Mouse (Mus musculus): Measurements from ENCODE around the gene Gm5105.

The Gm5105 gene

GRCm38 (mm10) chr3:138067288-138067687 lies at the start of gene Gm5105:
Gene Gm5105 (minus strand): TSS chr3:138067388.
- DNase-seq (ENCODE audit: low spot score): no peak

GRCm38 (mm10) chr3:138116871-138117270 lies 49.7 kb upstream of the Gm5105 start:
- no peak for DNase-seq (ENCODE audit: low spot score)

DNA sequence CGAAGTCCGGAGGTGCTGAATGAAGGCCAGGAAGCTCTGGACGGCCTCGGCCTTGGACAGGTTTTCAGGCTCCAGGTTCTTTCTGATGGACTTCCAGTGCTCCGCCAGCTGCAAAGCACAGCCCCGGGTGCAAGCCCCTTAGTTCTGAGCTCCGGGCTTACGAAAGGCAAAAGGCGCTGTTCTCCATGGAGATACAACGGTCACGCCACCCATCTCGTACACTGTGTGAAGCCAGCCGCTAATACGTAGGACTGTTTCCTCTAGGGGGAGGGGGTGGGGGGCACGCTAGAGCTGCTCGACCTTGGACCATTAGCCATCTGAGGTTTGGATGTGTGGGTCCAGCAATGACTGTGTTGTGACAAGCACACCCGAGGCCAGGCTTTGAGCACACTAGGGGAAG lies 46.9 kb upstream of the Gm5105 start:
- DNase-seq (ENCODE audit: low spot score): peak; percentile 52

GRCm38 (mm10) chr3:138110910-138111782 lies 44.0 kb upstream of the Gm5105 start:
- DNase-seq (ENCODE audit: low spot score): no peak

GRCm38 (mm10) chr3:138106887-138107286 lies 39.7 kb upstream of the Gm5105 start:
- DNase-seq (ENCODE audit: low spot score): no peak

GRCm38 (mm10) chr3:138105056-138105455 lies 37.9 kb upstream of the Gm5105 start:
- no peak for DNase-seq (ENCODE audit: low spot score)

DNA sequence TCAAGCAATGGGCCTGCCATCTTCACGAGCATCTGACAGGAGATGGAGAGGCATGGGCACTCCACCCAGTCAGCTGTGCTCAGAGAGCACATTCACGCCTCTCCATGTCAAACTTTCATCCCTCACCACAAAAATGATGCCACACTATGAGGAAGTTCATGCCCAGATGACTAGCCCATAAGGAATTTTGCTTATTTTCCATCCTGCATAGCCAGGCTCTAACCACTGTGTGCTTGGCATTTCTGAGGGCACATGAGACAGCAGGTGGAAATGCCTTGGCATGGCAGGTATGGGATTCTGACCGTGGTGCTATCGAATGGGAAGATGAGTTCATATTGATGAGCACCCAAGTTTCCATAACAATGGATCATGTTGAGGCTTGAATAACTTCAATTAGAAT lies 36.5 kb upstream of the Gm5105 start:
- no peak for DNase-seq (ENCODE audit: low spot score)

- no peak for DNase-seq (ENCODE audit: low spot score)
These were observed 34.7 kb upstream of the Gm5105 start for GRCm38 (mm10) chr3:138101936-138102335.

GRCm38 (mm10) chr3:138097718-138098117 lies 30.5 kb upstream of the Gm5105 start:
- no peak for DNase-seq (ENCODE audit: low spot score)

DNA sequence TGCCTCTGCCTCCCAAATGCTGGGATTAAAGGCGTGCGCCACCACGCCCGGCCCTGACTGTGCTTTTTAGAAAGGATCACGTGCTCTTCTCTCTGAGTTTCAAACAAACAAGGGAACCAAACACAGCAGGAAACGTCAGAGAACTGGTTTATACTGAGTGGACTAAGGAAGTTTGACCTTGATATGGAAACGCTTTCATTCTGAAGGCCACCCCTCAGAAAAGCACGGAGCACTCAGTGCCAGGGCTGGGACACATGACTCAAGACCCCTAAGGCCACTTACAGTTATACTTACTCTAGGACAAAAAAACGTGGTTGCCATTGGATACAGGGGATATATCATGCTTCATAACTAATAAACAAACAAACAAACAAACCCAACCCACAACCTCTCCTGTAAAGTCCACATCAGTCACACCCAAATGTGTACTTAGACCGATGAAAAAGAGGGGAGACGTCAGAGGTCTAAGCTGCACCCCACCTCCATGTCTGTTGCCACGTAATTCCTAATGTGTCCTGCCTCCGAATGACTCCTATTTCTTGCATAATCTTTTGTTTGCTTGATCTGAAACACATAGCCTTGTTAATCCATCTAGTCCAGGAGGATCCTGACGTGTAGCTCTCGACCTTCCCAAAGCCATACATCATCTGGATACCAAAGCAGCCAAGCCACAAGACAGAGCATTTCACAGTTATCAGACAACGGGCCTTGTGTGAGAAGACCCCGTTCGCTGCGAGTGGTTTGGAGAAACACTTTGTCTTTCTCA lies 29.3 kb upstream of the Gm5105 start:
- no peak for DNase-seq (ENCODE audit: low spot score)

GRCm38 (mm10) chr3:138095718-138096117 lies 28.5 kb upstream of the Gm5105 start:
- DNase-seq (ENCODE audit: low spot score): no peak

DNA sequence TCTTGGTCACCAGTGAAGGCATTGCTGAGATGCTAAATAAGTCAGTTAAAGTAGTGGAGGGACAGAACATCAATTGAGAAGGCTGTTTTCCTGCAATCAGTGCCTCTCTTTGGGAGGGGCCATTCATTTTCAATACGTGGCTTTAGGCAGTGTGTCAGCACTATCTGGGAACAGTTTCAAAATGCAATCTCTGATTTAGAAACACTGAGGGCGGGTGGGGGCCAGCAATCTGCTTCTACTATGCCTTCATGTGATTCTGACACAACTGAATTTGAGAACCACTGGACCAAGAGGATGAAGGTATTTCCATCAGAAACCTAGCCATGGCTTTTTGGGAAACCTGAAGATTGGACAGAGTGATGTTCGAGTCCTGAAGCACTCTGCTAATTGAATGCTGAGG lies 28.1 kb upstream of the Gm5105 start:
- no peak for DNase-seq (ENCODE audit: low spot score)

GRCm38 (mm10) chr3:138083896-138084295 lies 16.7 kb upstream of the Gm5105 start:
- no peak for DNase-seq (ENCODE audit: low spot score)

GRCm38 (mm10) chr3:138083073-138083637 lies 16.0 kb upstream of the Gm5105 start:
- DNase-seq (ENCODE audit: low spot score): no peak

DNA sequence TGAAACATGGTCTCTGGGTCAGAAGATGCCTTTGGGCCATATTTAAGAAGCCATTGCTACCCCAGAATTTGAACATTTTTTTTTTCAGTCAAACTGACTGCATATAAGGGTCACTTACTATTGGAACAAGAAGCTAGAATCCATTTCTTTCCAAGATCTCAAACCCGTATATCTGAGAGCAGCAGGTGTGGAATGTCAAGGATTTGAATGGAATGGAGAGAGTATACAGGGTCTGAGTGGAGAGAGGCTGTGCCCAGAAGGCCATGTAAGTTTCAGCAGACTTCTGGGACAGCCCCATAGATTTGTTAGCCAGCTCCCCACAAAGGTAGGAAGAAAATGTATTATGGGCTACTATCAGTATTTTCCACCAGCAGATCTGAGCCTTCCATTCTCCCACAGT lies 11.5 kb upstream of the Gm5105 start:
- DNase-seq (ENCODE audit: low spot score): no peak

- DNase-seq (ENCODE audit: low spot score): no peak
These were observed 10.5 kb upstream of the Gm5105 start for GRCm38 (mm10) chr3:138077476-138078340.

- peak; percentile 54 for DNase-seq (ENCODE audit: low spot score)
These were observed 8.0 kb upstream of the Gm5105 start for GRCm38 (mm10) chr3:138075209-138075608.

GRCm38 (mm10) chr3:138074214-138074613 lies 7.0 kb upstream of the Gm5105 start:
- no peak for DNase-seq (ENCODE audit: low spot score)

DNA sequence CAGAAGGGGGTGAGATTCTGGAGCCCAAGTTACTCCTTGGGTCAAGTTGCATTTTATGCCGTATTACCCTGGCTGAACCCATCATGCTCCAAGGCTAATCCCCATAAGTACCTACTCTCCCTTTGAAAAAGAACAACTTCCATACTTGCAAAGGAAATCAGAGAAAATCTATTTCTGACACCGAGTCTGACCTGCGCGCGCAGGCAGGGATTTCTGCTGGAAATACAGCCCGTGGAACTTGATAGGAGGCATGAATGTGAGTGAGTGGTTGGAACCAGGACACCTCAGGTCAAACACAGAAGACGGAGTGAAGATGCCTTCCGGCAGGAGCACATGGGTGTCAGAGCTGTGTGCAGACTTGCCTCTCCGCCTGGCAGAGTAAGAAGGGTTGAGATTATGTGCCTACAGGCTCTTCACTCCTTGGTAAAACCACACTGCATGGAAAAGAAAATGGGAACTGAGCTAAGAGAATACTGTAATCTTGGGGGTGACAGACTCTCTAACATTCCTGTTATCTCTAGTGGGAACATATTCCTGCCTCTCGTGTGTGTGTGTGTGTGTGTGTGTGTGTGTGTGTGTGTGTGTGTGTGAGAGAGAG lies 4.4 kb upstream of the Gm5105 start:
- DNase-seq (ENCODE audit: low spot score): no peak

DNA sequence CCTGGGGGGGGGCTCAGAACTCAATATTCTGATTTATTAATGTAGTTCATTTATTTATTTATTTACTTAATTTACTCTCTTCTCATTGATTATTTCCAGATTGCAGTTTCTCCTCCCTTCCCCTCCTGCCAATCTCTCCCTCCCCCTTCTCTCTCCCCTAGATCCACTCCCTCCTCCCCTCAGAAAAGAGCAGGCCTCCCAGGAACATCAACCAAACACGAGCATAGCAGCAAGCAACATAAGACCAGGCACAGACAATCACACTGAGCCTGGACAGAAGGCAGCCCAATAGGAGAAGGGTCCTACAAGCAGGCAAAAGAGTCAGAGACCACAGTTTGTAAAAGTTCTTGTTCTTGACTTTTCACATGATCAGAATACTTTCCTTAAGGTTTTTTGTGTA lies 3.8 kb upstream of the Gm5105 start:
- DNase-seq (ENCODE audit: low spot score): no peak

DNA sequence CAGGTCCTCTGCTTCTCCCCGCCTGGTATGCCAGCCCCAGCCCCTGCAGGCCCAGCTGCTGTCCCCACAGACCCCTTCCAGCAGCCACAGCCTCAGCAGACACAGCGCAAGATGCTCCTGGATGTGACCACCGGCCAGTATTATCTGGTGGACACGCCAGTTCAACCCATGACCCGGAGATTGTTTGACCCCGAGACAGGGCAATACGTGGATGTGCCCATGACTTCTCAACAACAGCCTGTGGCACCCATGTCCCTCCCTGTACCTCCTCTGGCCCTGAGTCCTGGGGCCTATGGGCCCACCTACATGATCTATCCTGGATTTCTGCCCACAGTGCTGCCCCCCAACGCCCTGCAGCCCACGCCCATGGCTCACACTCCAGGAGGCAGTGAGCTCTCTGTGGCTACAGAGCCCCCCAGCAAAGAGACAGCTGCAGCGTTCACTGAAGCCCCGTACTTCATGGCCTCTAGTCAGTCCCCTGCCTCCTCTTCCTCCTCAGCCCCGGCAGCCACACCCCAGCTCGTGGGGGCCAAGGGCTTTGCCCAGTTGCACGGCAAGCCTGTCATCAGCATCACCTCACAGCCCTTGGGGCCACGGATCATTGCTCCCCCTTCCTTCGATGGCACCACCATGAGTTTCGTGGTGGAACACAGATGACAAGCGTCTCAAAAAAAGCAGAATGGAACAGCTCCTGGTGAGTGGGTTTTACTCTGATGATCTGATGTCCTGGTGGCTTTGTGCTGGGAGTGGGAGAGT lies 2.7 kb upstream of the Gm5105 start:
- DNase-seq (ENCODE audit: low spot score): no peak

All from testis, postnatal 10 days (tissue).